Mouse (Mus musculus) midbrain, embryonic 16.5 days (tissue): ENCODE measurements around the gene 1700088E04Rik. TPM values are rescaled to one million over a fixed set of nuclear protein-coding genes. Genes with fewer than 3 reads are reported as not detected.

Source experiments
- ATAC-seq: fragments of 200-750 bp; cut with Nextera tagmentation; 2 replicates; pipeline ENCODE4 v1.8.0; 2017; ENCODE audit warnings: moderate TSS enrichment
- H3K27ac ChIP-seq: fragments of 300-500 bp; sonication (generic); 2 replicates; pipeline ENCODE4 v1.5.1; 2014; ENCODE audit warnings: mild to moderate bottlenecking, low read length, mixed read lengths
- H3K27me3 ChIP-seq: fragments of 300-500 bp; sonication (generic); 2 replicates; pipeline ENCODE4 v1.6.1; 2014; ENCODE audit warnings: low read depth, low read length, mixed read lengths; ENCODE audit not compliant: control insufficient read depth, insufficient read depth
- H3K36me3 ChIP-seq: fragments of 300-500 bp; sonication (generic); 2 replicates; pipeline ENCODE4 v1.6.1; 2014; ENCODE audit warnings: mild to moderate bottlenecking, low read length, moderate library complexity, mixed read lengths; ENCODE audit not compliant: control insufficient read depth, insufficient read depth
- H3K4me1 ChIP-seq: fragments of 300-500 bp; sonication (generic); 2 replicates; pipeline ENCODE4 v1.6.1; 2014; ENCODE audit warnings: mild to moderate bottlenecking, low read length, mixed read lengths; ENCODE audit not compliant: control insufficient read depth, insufficient read depth
- H3K4me2 ChIP-seq: fragments of 300-500 bp; sonication (generic); 2 replicates; pipeline ENCODE4 v1.6.1; 2014; ENCODE audit warnings: mild to moderate bottlenecking, low read length, mixed read lengths
- H3K4me3 ChIP-seq: fragments of 300-500 bp; sonication (generic); 2 replicates; pipeline ENCODE4 v1.5.1; 2014; ENCODE audit warnings: low read depth, mild to moderate bottlenecking, low read length, moderate library complexity, mixed read lengths
- H3K9ac ChIP-seq: fragments of 300-500 bp; sonication (generic); 2 replicates; pipeline ENCODE4 v1.6.1; 2014; ENCODE audit warnings: low read depth, low read length, mixed read lengths
- H3K9me3 ChIP-seq: fragments of 300-500 bp; sonication (generic); replicated peaks from 2 replicates; pipeline ENCODE4 v1.6.1; 2014; ENCODE audit warnings: mild to moderate bottlenecking, low read length, mixed read lengths; ENCODE audit not compliant: control insufficient read depth, poor library complexity, severe bottlenecking
- WGBS: fragments of 180-500 bp; shearing (Covaris S2); extraction: QIAGEN DNeasy Blood & Tissue Kit; methylation state at CpG from one replicate; pipeline ENCODE4 v1.1.7; 2014; 5-methylcytosine and 5-hydroxymethylcytosine counted together
- polyA plus RNA-seq: library from polyadenylated mRNA; unstranded; fragments of >200 nt; fragmentation: Nextera tagmentation; extraction: Ambion mirVana; gene quantifications from 2 replicates; pipeline ENCODE4 v1.2.1, GENCODE M21; 2015

Gene 1700088E04Rik
- polyA plus RNA-seq, 1 experiment from 2014 or later: 18.8 TPM

GRCm38 (mm10) chr15:79126217-79126932, 14.7 kb downstream of the 1700088E04Rik start:
- H3K36me3 ChIP-seq: peaks cover 44% of the 10 kb centered on the region

GRCm38 (mm10) chr15:79124331-79124875, 16.6 kb downstream of the 1700088E04Rik start:
- 88% methylated on average over 10 of the region's 10 CpGs for WGBS
- no peak for ATAC-seq
- no peaks in the 10 kb centered on the region for H3K4me1 ChIP-seq
- H3K27me3 ChIP-seq: no peaks in the 10 kb centered on the region
- no peaks in the 10 kb centered on the region for H3K9me3 ChIP-seq
- H3K4me3 ChIP-seq: no peak overlapping the region
- H3K9ac ChIP-seq: no peak overlapping the region
- peaks cover 37% of the 10 kb centered on the region for H3K36me3 ChIP-seq
- H3K4me2 ChIP-seq: no peak overlapping the region
- no peak overlapping the region for H3K27ac ChIP-seq

More at GRCm38 (mm10) chr15:79126217-79126932, 14.7 kb downstream of the 1700088E04Rik start:
- Histone ChIP-seq H3K27me3 (no peaks in the 10 kb centered on the region), H3K4me1 (no peaks in the 10 kb centered on the region), H3K27ac (no peak overlapping the region), H3K4me3 (no peak overlapping the region), H3K9me3 (no peaks in the 10 kb centered on the region), H3K4me2 (no peak overlapping the region), H3K9ac (no peak overlapping the region)
- ATAC-seq: no peak
- WGBS: 83% methylated on average over 13 of the region's 13 CpGs

GRCm38 (mm10) chr15:79123751-79124150, 17.3 kb downstream of the 1700088E04Rik start:
- ATAC-seq: no peak
- no peaks in the 10 kb centered on the region for H3K9me3 ChIP-seq
- H3K27me3 ChIP-seq: no peaks in the 10 kb centered on the region
- H3K9ac ChIP-seq: no peak overlapping the region
- 85% methylated on average over 6 of the region's 6 CpGs for WGBS
- H3K4me1 ChIP-seq: no peaks in the 10 kb centered on the region
- peaks cover 36% of the 10 kb centered on the region for H3K36me3 ChIP-seq
- no peak overlapping the region for H3K27ac ChIP-seq
- H3K4me3 ChIP-seq: no peak overlapping the region
- no peak overlapping the region for H3K4me2 ChIP-seq

- no peak overlapping the region for H3K27ac ChIP-seq
- 87% methylated on average over 13 of the region's 13 CpGs for WGBS
- no peaks in the 10 kb centered on the region for H3K4me1 ChIP-seq
- no peak for ATAC-seq
- H3K9ac ChIP-seq: no peak overlapping the region
- peaks cover 25% of the 10 kb centered on the region for H3K36me3 ChIP-seq
- H3K4me3 ChIP-seq: no peak overlapping the region
- no peaks in the 10 kb centered on the region for H3K27me3 ChIP-seq
- no peaks in the 10 kb centered on the region for H3K9me3 ChIP-seq
- H3K4me2 ChIP-seq: no peak overlapping the region
Observed at GRCm38 (mm10) chr15:79122546-79122945, 18.5 kb downstream of the 1700088E04Rik start.

GRCm38 (mm10) chr15:79122119-79122518, 18.9 kb downstream of the 1700088E04Rik start:
- no peak for ATAC-seq
- no peak overlapping the region for H3K27ac ChIP-seq
- no peak overlapping the region for H3K4me3 ChIP-seq
- H3K9me3 ChIP-seq: no peaks in the 10 kb centered on the region
- no peaks in the 10 kb centered on the region for H3K27me3 ChIP-seq
- WGBS: 75% methylated on average over 4 of the region's 4 CpGs
- no peak overlapping the region for H3K4me2 ChIP-seq
- no peak overlapping the region for H3K9ac ChIP-seq
- H3K36me3 ChIP-seq: peaks cover 21% of the 10 kb centered on the region
- H3K4me1 ChIP-seq: no peaks in the 10 kb centered on the region

- Histone ChIP-seq H3K27me3 (no peaks in the 10 kb centered on the region), H3K9me3 (no peaks in the 10 kb centered on the region), H3K27ac (no peak overlapping the region), H3K9ac (no peak overlapping the region), H3K36me3 (peaks cover 16% of the 10 kb centered on the region), H3K4me2 (no peak overlapping the region), H3K4me3 (no peak overlapping the region), H3K4me1 (no peaks in the 10 kb centered on the region)
- no peak for ATAC-seq
- 88% methylated on average over 9 of the region's 9 CpGs for WGBS
Observed at GRCm38 (mm10) chr15:79119491-79119890, 21.6 kb downstream of the 1700088E04Rik start.

GRCm38 (mm10) chr15:79115276-79115675, 25.8 kb downstream of the 1700088E04Rik start:
- Histone ChIP-seq H3K4me3 (no peak overlapping the region), H3K4me2 (no peak overlapping the region), H3K36me3 (peaks cover 11% of the 10 kb centered on the region), H3K4me1 (peaks cover 15% of the 10 kb centered on the region), H3K9ac (no peak overlapping the region), H3K27ac (no peak overlapping the region), H3K9me3 (no peaks in the 10 kb centered on the region), H3K27me3 (no peaks in the 10 kb centered on the region)
- WGBS: 76% methylated on average over 5 of the region's 5 CpGs
- ATAC-seq: no peak

- Histone ChIP-seq H3K9ac (peak overlapping the region; percentile 44; the same call in 1 of the 2 replicates), H3K36me3 (peaks cover 5% of the 10 kb centered on the region; the same call in 1 of the 2 replicates), H3K4me3 (no peak overlapping the region), H3K27me3 (no peaks in the 10 kb centered on the region), H3K9me3 (no peaks in the 10 kb centered on the region), H3K4me1 (peaks cover 26% of the 10 kb centered on the region), H3K4me2 (no peak overlapping the region), H3K27ac (no peak overlapping the region)
- ATAC-seq: no peak
- 88% methylated on average over 4 of the region's 4 CpGs for WGBS
Observed at GRCm38 (mm10) chr15:79111774-79112173, 29.3 kb downstream of the 1700088E04Rik start.

GRCm38 (mm10) chr15:79110528-79110927, 30.5 kb downstream of the 1700088E04Rik start:
- peak overlapping the region; percentile 94 for H3K4me3 ChIP-seq
- H3K27me3 ChIP-seq: no peaks in the 10 kb centered on the region
- H3K4me2 ChIP-seq: peak overlapping the region; percentile 97
- H3K27ac ChIP-seq: no peak overlapping the region
- WGBS: 58% methylated on average over 2 of the region's 2 CpGs
- H3K36me3 ChIP-seq: 0 out of 2 replicates have a peak, but pooled peaks cover 3% of the 10 kb centered on the region
- peaks cover 26% of the 10 kb centered on the region for H3K4me1 ChIP-seq
- no peak for ATAC-seq
- no peaks in the 10 kb centered on the region for H3K9me3 ChIP-seq
- peak overlapping the region; percentile 98 for H3K9ac ChIP-seq
